Mouse (Mus musculus): ENCODE results near the gene D10Wsu102e. TPM values are rescaled to one million over a fixed set of nuclear protein-coding genes. Genes with fewer than 3 reads are reported as not detected.
"Not testable (repeated sequence)": the region's sequence is repeated elsewhere in the genome, so short reads cannot be mapped to it uniquely, and the experiment has no call there.

Gene D10Wsu102e
- polyA plus RNA-seq, 1 experiment from 2014 or later, result 0.39 TPM

DNA sequence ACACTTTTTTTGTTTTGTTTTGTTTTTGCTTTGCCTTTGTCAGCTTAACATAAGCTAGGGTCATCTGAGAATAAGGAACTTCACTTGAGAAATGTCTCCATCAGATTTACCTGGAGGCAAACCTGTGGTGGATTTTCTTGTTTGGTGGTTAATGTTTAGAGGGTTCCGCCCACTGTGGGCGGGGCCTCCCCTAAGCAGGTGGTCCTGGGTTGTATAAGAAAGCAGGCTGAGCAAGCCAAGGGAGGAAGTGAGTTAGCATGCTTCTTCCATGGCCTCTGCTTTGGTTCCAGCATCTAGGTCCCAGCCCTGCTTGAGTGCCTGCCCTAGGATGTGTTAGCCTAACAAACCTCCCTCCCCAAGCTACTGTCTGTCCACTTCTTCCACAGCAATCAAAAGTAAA lies 18.8 kb upstream of the D10Wsu102e start:
- 28% methylated on average over 2 of the region's 2 CpGs for WGBS
- ATAC-seq (replicated peaks; ENCODE audit: extremely low read depth, insufficient read depth, low FRiP score), result no peak
- Histone ChIP-seq H3K9ac (ENCODE audit: low read length) (no peak overlapping the region), H3K4me2 (ENCODE audit: low read depth, low read length) (no peak overlapping the region), H3K36me3 (ENCODE audit: control insufficient read depth, insufficient read depth) (no peaks in the 10 kb centered on the region), H3K27ac (ENCODE audit: low read length) (no peak overlapping the region), H3K9me3 (replicated peaks; ENCODE audit: control insufficient read depth, low read length) (no peaks in the 10 kb centered on the region), H3K4me3 (ENCODE audit: low read length) (no peak overlapping the region), H3K4me1 (ENCODE audit: control insufficient read depth, insufficient read depth, low read length) (peaks cover 5% of the 10 kb centered on the region; the same call in 1 of the 2 replicates), H3K27me3 (ENCODE audit: control insufficient read depth, insufficient read depth, low read length) (peaks cover 28% of the 10 kb centered on the region)

DNA sequence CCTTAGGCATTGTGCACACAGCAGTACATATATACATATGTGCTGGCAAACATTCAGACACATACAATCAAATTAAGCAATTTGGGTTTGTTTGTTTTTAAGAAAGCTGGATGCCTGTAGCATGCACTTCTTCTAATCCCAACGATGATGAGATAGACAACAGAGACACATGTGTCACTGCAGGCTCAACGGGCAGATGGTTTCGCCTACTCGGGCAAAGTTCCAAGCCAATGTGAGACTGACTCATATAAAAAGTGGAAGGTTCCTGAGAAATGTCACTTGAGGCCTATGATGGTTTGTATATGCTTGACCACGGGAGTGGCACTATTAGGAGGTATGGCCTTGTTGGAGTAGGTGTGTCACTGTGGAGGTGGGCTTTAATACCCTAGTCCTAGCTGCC lies 16.9 kb upstream of the D10Wsu102e start:
- Histone ChIP-seq H3K4me3 (ENCODE audit: low read length) (no peak overlapping the region), H3K27me3 (ENCODE audit: control insufficient read depth, insufficient read depth, low read length) (peaks cover 15% of the 10 kb centered on the region), H3K27ac (ENCODE audit: low read length) (no peak overlapping the region), H3K9me3 (replicated peaks; ENCODE audit: control insufficient read depth, low read length) (no peaks in the 10 kb centered on the region), H3K4me1 (ENCODE audit: control insufficient read depth, insufficient read depth, low read length) (0 out of 2 replicates have a peak, but pooled peaks cover 2% of the 10 kb centered on the region), H3K36me3 (ENCODE audit: control insufficient read depth, insufficient read depth) (no peaks in the 10 kb centered on the region), H3K9ac (ENCODE audit: low read length) (no peak overlapping the region), H3K4me2 (ENCODE audit: low read depth, low read length) (no peak overlapping the region)
- 67% methylated on average over 5 of the region's 5 CpGs for WGBS
- ATAC-seq (replicated peaks; ENCODE audit: extremely low read depth, insufficient read depth, low FRiP score), result no peak

DNA sequence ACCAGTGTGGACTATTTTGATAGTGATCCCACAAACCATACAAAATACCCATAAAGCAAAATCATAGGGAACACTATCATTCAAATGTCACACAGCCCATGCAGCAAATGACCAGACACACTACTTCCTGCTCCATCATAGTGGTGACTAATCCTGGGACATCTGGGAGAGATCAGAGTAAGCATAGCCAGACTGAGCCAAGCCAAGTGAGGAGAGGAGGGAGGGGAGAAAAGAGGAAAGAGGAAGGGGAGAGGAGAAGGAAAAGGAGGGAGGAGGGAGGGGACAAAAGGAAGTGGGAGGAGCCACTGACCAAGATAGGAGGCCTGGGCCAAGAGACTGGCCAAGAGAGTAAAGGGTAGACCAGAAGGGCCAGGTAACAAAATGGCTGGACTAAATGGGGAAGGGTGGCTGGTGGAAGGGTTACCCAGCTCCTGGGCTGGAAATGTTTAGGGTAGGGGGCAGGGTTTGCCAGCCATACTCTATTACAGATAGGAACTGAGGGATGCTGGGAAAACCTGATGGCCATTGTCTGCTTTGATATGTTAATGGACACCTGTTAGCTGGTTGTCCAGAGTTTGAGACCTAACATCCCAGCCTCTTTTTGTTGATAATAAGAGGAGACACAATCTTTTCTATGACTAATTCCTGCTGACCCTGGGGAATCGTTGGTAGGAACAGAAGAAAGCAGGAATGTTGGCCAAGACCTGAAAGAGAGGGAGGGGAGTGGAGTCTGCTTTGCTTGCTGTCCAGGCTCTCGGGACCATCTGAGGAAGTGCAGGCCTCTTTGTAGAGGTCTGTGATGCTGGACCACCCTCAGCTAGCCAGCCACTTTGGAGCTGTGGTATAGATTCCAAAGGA lies 16.0 kb upstream of the D10Wsu102e start:
- peaks cover 12% of the 10 kb centered on the region for H3K27me3 ChIP-seq (ENCODE audit: control insufficient read depth, insufficient read depth, low read length)
- H3K4me3 ChIP-seq (ENCODE audit: low read length), result no peak overlapping the region
- no peaks in the 10 kb centered on the region for H3K36me3 ChIP-seq (ENCODE audit: control insufficient read depth, insufficient read depth)
- H3K4me1 ChIP-seq (ENCODE audit: control insufficient read depth, insufficient read depth, low read length), result 0 out of 2 replicates have a peak, but pooled peaks cover 2% of the 10 kb centered on the region
- no peak for ATAC-seq (replicated peaks; ENCODE audit: extremely low read depth, insufficient read depth, low FRiP score)
- H3K27ac ChIP-seq (ENCODE audit: low read length), result no peak overlapping the region
- H3K4me2 ChIP-seq (ENCODE audit: low read depth, low read length), result no peak overlapping the region
- no peaks in the 10 kb centered on the region for H3K9me3 ChIP-seq (replicated peaks; ENCODE audit: control insufficient read depth, low read length)
- H3K9ac ChIP-seq (ENCODE audit: low read length), result no peak overlapping the region
- 53% methylated on average over 2 of the region's 2 CpGs for WGBS

DNA sequence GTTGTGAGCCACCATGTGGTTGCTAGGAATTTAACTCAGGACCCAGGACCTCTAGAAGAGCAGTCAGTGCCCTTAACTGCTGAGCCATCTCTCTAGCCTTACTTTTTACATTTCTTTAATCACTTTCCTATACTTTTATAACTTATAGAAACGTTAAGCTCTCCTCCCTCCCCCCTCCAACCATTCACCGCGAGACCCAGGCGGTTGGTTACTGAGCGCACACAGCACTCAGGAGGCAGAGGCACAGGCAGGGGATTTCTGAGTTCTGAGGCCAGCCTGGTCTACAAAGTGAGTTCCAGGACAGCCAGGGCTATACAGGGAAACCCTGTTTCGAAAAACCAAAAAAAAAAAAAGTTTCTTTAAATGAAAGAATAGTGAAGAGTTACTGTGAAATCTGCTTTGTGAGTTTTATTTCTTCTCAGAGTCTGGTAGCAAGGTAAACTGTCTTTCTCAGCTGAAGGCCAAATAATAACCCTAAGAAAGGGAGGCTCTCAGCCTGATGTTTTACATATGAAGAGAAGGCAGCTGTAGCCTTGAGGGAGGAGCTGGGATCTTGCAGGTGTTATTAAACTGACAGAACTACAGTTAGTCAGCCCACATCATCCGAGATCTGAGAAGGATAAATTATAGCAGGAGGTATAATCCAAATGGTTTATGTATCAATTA lies 14.2 kb upstream of the D10Wsu102e start:
- WGBS, result 61% methylated on average over 7 of the region's 7 CpGs

DNA sequence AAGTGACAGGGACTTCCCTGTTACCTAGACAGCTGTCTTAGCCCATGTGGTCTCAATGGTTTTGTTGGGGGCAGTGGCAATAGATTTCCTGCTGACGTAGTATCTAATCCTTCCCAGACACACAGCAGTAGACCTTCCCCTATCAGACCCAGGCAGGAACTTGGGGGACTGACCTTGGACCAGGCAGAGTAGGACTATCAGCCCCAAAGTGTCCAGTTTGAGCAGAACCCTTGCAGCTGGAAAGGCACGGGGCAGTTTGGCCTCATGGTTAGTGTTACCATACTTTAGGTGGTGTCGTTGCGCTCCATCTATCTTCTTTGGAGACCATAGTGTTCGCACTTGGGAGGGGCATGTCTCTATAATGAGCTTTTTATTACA lies 13.7 kb upstream of the D10Wsu102e start:
- H3K9me3 ChIP-seq (replicated peaks; ENCODE audit: control insufficient read depth, low read length), result no peaks in the 10 kb centered on the region
- H3K9ac ChIP-seq (ENCODE audit: low read length), result no peak overlapping the region
- no peak overlapping the region for H3K4me2 ChIP-seq (ENCODE audit: low read depth, low read length)
- WGBS, result 81% methylated on average over 5 of the region's 5 CpGs
- H3K27me3 ChIP-seq (ENCODE audit: control insufficient read depth, insufficient read depth, low read length), result peaks cover 11% of the 10 kb centered on the region
- no peak for ATAC-seq (replicated peaks; ENCODE audit: extremely low read depth, insufficient read depth, low FRiP score)
- no peaks in the 10 kb centered on the region for H3K36me3 ChIP-seq (ENCODE audit: control insufficient read depth, insufficient read depth)
- no peak overlapping the region for H3K27ac ChIP-seq (ENCODE audit: low read length)
- H3K4me1 ChIP-seq (ENCODE audit: control insufficient read depth, insufficient read depth, low read length), result 0 out of 2 replicates have a peak, but pooled peaks cover 2% of the 10 kb centered on the region
- no peak overlapping the region for H3K4me3 ChIP-seq (ENCODE audit: low read length)

More for the DNA sequence above, 14.2 kb upstream of the D10Wsu102e start:
- no peak for ATAC-seq (replicated peaks; ENCODE audit: extremely low read depth, insufficient read depth, low FRiP score)
- Histone ChIP-seq H3K4me2 (ENCODE audit: low read depth, low read length) (no peak overlapping the region), H3K9ac (ENCODE audit: low read length) (no peak overlapping the region), H3K27ac (ENCODE audit: low read length) (no peak overlapping the region), H3K4me1 (ENCODE audit: control insufficient read depth, insufficient read depth, low read length) (0 out of 2 replicates have a peak, but pooled peaks cover 2% of the 10 kb centered on the region), H3K9me3 (replicated peaks; ENCODE audit: control insufficient read depth, low read length) (no peaks in the 10 kb centered on the region), H3K36me3 (ENCODE audit: control insufficient read depth, insufficient read depth) (no peaks in the 10 kb centered on the region), H3K4me3 (ENCODE audit: low read length) (no peak overlapping the region), H3K27me3 (ENCODE audit: control insufficient read depth, insufficient read depth, low read length) (peaks cover 11% of the 10 kb centered on the region)

DNA sequence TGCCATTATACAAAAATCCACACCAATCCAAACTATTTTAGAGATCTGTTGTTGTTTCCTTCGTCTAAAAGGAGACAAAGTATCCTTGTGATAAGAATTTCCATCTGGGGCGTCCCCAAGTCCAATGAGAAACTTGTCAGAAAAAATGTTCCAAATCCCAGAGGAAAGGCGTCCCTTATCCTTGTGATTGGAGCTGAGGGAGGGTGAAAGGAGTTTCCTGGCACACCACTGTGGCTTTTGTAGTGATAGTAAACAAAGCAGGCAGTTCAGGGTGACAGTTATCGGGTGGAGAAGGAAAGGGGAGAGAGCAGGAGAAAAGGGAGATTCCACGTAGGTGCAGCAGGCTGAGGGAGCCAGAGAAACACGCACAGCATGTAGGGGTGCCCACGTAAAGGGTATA lies 12.5 kb upstream of the D10Wsu102e start:
- Histone ChIP-seq H3K9me3 (replicated peaks; ENCODE audit: control insufficient read depth, low read length) (no peaks in the 10 kb centered on the region), H3K27me3 (ENCODE audit: control insufficient read depth, insufficient read depth, low read length) (peaks cover 8% of the 10 kb centered on the region), H3K4me3 (ENCODE audit: low read length) (no peak overlapping the region), H3K4me1 (ENCODE audit: control insufficient read depth, insufficient read depth, low read length) (0 out of 2 replicates have a peak, but pooled peaks cover 2% of the 10 kb centered on the region), H3K4me2 (ENCODE audit: low read depth, low read length) (no peak overlapping the region), H3K27ac (ENCODE audit: low read length) (no peak overlapping the region), H3K9ac (ENCODE audit: low read length) (no peak overlapping the region), H3K36me3 (ENCODE audit: control insufficient read depth, insufficient read depth) (no peaks in the 10 kb centered on the region)
- 20% methylated on average over 7 of the region's 7 CpGs for WGBS
- ATAC-seq (replicated peaks; ENCODE audit: extremely low read depth, insufficient read depth, low FRiP score), result no peak

DNA sequence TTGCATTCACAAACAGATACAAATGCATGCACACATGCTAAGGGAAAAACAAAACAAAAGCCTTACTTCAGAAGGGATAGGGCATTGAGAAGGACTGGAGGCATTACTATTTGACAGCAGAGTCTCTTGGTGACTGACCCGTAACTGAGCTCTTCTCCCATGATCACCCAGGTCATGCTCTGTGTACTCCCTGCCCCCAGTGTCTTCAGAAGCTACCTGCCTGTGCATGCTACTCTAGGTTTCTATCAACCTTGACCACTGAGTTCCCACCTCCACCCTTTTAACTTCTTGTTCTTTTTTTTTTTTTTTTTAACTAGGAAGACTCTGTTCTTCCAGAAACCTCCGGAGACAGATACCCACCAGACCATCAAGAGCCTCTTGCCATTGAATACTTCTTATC lies 9.3 kb upstream of the D10Wsu102e start:
- Histone ChIP-seq H3K4me3 (ENCODE audit: low read length) (no peak overlapping the region), H3K27me3 (ENCODE audit: control insufficient read depth, insufficient read depth, low read length) (peaks cover 8% of the 10 kb centered on the region), H3K27ac (ENCODE audit: low read length) (no peak overlapping the region), H3K4me1 (ENCODE audit: control insufficient read depth, insufficient read depth, low read length) (peaks cover 11% of the 10 kb centered on the region), H3K36me3 (ENCODE audit: control insufficient read depth, insufficient read depth) (no peaks in the 10 kb centered on the region), H3K9ac (ENCODE audit: low read length) (no peak overlapping the region), H3K4me2 (ENCODE audit: low read depth, low read length) (no peak overlapping the region), H3K9me3 (replicated peaks; ENCODE audit: control insufficient read depth, low read length) (no peaks in the 10 kb centered on the region)
- no peak for ATAC-seq (replicated peaks; ENCODE audit: extremely low read depth, insufficient read depth, low FRiP score)
- WGBS, result 88% methylated on average over 2 of the region's 2 CpGs

DNA sequence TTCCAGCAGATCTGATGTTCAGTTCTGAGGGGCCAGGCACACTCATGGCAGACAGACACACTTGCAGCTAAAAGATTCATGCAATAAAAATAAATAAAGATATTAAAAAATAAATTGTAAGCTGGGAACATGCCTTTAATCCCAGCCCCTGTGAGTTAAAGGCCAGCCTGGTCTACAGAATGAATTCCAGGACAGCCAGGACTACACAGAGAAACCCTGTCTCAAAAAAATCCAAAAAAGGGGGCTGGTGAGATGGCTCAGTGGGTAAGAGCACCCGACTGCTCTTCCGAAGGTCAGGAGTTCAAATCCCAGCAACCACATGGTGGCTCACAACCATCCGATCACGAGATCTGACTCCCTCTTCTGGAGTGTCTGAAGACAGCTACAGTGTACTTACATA lies 8.2 kb upstream of the D10Wsu102e start:
- not testable (repeated sequence) for H3K27me3 ChIP-seq (ENCODE audit: control insufficient read depth, insufficient read depth, low read length); H3K4me3 ChIP-seq (ENCODE audit: low read length); H3K9me3 ChIP-seq (replicated peaks; ENCODE audit: control insufficient read depth, low read length); ATAC-seq (replicated peaks; ENCODE audit: extremely low read depth, insufficient read depth, low FRiP score); H3K36me3 ChIP-seq (ENCODE audit: control insufficient read depth, insufficient read depth); H3K9ac ChIP-seq (ENCODE audit: low read length); H3K27ac ChIP-seq (ENCODE audit: low read length); H3K4me2 ChIP-seq (ENCODE audit: low read depth, low read length)
- 81% methylated on average over 2 of the region's 4 CpGs for WGBS
- H3K4me1 ChIP-seq (ENCODE audit: control insufficient read depth, insufficient read depth, low read length), result peaks cover 11% of the 10 kb centered on the region
